In the genomic region with DNA sequence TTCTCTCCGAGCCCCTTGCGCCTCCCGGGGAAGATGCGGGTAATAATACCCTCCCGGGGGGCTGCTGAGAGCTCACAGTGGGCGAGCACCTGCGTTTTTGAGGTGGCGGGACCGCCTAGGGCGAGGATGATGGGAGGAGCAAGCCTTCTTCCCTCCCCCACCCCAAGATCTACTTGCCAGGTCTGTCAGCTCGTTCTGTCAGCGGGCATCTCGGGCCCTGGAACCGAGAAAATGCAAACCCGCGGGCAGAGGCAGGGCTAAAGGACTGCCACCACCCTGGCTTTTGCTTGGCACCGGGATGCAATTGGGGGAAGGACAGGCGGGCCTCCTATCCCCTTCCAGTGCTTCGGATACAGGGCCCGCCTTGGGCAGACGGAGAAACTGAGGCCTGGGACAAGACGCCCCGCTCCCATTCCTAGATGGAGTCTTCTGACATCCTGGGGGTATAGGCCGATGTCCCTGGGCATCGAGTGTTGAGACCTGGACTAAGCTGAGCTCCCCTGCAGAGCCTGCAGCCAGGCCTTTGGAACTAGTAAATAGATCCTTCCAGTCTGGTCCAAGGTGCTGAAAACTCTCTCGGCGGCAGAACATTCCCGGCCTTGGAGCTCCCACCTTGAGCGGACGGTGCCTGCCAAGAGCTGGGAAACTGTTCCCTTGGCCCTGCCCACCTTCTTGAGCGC, we compare ENCODE assay signal across 8 mouse cellular contexts. TPM values are rescaled to one million over a fixed set of nuclear protein-coding genes. Genes with fewer than 3 reads are reported as not detected.
DNase-seq lines count a peak whose midpoint lies in the region; ATAC-seq and TF ChIP-seq lines count a peak whose summit lies in the region.

No protein-coding gene starts in this region.

- H3K9ac ChIP-seq in midbrain, embryonic 16.5 days (ENCODE audit: low read depth, low read length): peak overlapping the region; percentile 92

- H3K27me3 ChIP-seq in E14TG2a.4 (ENCODE audit: insufficient read depth, low read length): peaks cover 33% of the 10 kb centered on the region
- H3K27me3 ChIP-seq in forebrain, embryonic 10.5 days (ENCODE audit: poor library complexity, severe bottlenecking): no peaks in the 10 kb centered on the region
- no peaks in the 10 kb centered on the region for H3K27me3 ChIP-seq in midbrain, embryonic 16.5 days (ENCODE audit: control insufficient read depth, insufficient read depth, low read depth, low read length)

- H3K9me3 ChIP-seq in E14TG2a.4 (ENCODE audit: low read length): no peaks in the 10 kb centered on the region
- H3K9me3 ChIP-seq in forebrain, embryonic 10.5 days: no peaks in the 10 kb centered on the region
- no peaks in the 10 kb centered on the region for H3K9me3 ChIP-seq in midbrain, embryonic 16.5 days (replicated peaks; ENCODE audit: control insufficient read depth, low read length, poor library complexity, severe bottlenecking)

- peak overlapping the region; percentile 94 for H3K4me2 ChIP-seq in midbrain, embryonic 16.5 days (ENCODE audit: low read length)

- peaks cover 51% of the 10 kb centered on the region for H3K4me1 ChIP-seq in E14TG2a.4 (replicated peaks; ENCODE audit: low read depth, low read length)
- peaks cover 62% of the 10 kb centered on the region for H3K4me1 ChIP-seq in forebrain, embryonic 10.5 days
- peaks cover 39% of the 10 kb centered on the region for H3K4me1 ChIP-seq in midbrain, embryonic 16.5 days (ENCODE audit: control insufficient read depth, insufficient read depth, low read length)

- H3K4me3 ChIP-seq in E14TG2a.4 (replicated peaks; ENCODE audit: low read length): peak overlapping the region; percentile 84
- H3K4me3 ChIP-seq in forebrain, embryonic 10.5 days: peak overlapping the region; percentile 83
- H3K4me3 ChIP-seq in midbrain, embryonic 16.5 days (ENCODE audit: low read depth, low read length): peak overlapping the region; percentile 88

- DNase-seq in cerebellum, postnatal 10 days: peak; percentile 87
- DNase-seq in cerebellum, adult 9-11 months: no peak
- DNase-seq in forebrain, embryonic 10.5 days (ENCODE audit: extremely low spot score, low spot score): peak; percentile 31
- peak; percentile 58 to 68 for DNase-seq in kidney, postnatal 25 days
- DNase-seq in spleen, adult 18-20 months: no peak
- no peak for DNase-seq in cerebellum, postnatal 14 days

- peak overlapping the region; percentile 96 for H3K27ac ChIP-seq in forebrain, embryonic 10.5 days
- H3K27ac ChIP-seq in midbrain, embryonic 16.5 days (ENCODE audit: low read length): peak overlapping the region; percentile 100

- H3K36me3 ChIP-seq in E14TG2a.4 (ENCODE audit: insufficient read depth, low read length): peaks cover 27% of the 10 kb centered on the region
- peaks cover 25% of the 10 kb centered on the region for H3K36me3 ChIP-seq in forebrain, embryonic 10.5 days (replicated peaks)
- H3K36me3 ChIP-seq in midbrain, embryonic 16.5 days (ENCODE audit: control insufficient read depth, insufficient read depth, low read length): no peaks in the 10 kb centered on the region

- 2% methylated on average over 31 of the region's 31 CpGs for WGBS in forebrain, embryonic 10.5 days
- WGBS in midbrain, embryonic 16.5 days: 1% methylated on average over 31 of the region's 31 CpGs

- ATAC-seq in midbrain, embryonic 16.5 days: peak; percentile 26

- TF ChIP-seq CTCF in E14TG2a.4 (conservative IDR thresholded peaks at IDR 0.05; ENCODE audit: low read length): no peak

RNA-seq across cellular contexts. Expression of a gene that starts 0.8 kb away (rescaled TPM):
- polyA plus RNA-seq in forebrain, embryonic 10.5 days (2016; fragmentation: Nextera tagmentation; extraction: Ambion mirVana): 16.4 and 16.9 TPM in 2 replicates
- polyA plus RNA-seq in midbrain, embryonic 16.5 days (2015; fragmentation: Nextera tagmentation; extraction: Ambion mirVana): 23.9 and 28.2 TPM in 2 replicates

Comparison
In these comparisons a context has a peak if more than half of its experiments do, and no peak if none do; other contexts are left out.
1. DNase-seq: peak in cerebellum, postnatal 10 days (2 of 2), forebrain, embryonic 10.5 days (single experiment) and kidney, postnatal 25 days (2 of 2); none in cerebellum, adult 9-11 months (single experiment), spleen, adult 18-20 months (0 of 2) and cerebellum, postnatal 14 days (0 of 2).
2. Peak in every context shown above with its lines, with median percentiles within 50 percentile points of each other: H3K4me3 ChIP-seq.